Mouse (Mus musculus) olfactory bulb, adult 2 months (tissue): ENCODE data around the gene Scarf1. TPM values are rescaled to one million over a fixed set of nuclear protein-coding genes. Genes with fewer than 3 reads are reported as not detected.

Experiments
- H3K27ac ChIP-seq: fragments of 200-500 bp; 2 replicates; pipeline ENCODE4 v1.5.1; 2012; ENCODE audit warnings: low read depth, low read length; ENCODE audit not compliant: insufficient read depth
- H3K4me1 ChIP-seq: fragments of 200-500 bp; 2 replicates; pipeline ENCODE4 v1.6.1; 2012; ENCODE audit warnings: low read length; ENCODE audit not compliant: control insufficient read depth, insufficient read depth
- H3K4me3 ChIP-seq: fragments of 200-500 bp; 2 replicates; pipeline ENCODE4 v1.5.1; 2012; ENCODE audit warnings: mild to moderate bottlenecking, low read depth, low read length, moderate library complexity; ENCODE audit not compliant: insufficient read depth
- CTCF ChIP-seq: fragments of 200-500 bp; IDR thresholded peaks from 2 replicates; pipeline ENCODE4 v1.5.1; 2012; ENCODE audit warnings: low read depth, mild to moderate bottlenecking, low read length, moderate library complexity; ENCODE audit not compliant: insufficient read depth
- POLR2A ChIP-seq: fragments of 200-500 bp; IDR thresholded peaks from 2 replicates; pipeline ENCODE4 v1.6.1; 2012; ENCODE audit warnings: mild to moderate bottlenecking, low read depth, low read length, moderate library complexity; ENCODE audit not compliant: insufficient read depth
- WGBS: fragments of 180-500 bp; shearing (Covaris S2); methylation state at CpG from one replicate; pipeline ENCODE4 v1.1.7; 2018; 5-methylcytosine and 5-hydroxymethylcytosine counted together
- polyA plus RNA-seq: library from polyadenylated mRNA; stranded (reverse); fragments of >200 nt; gene quantifications from 2 replicates; pipeline ENCODE4 v1.2.4, GENCODE M21; 2012; ENCODE audit warnings: low replicate concordance; ENCODE audit not compliant: missing spikeins, insufficient read depth, insufficient read length

Gene Scarf1
- polyA plus RNA-seq, 1 experiment, result not detected

GRCm38 (mm10) chr11:75566276-75567196, 53.2 kb downstream of the Scarf1 start:
- no peak overlapping the region for H3K4me3 ChIP-seq
- 77% methylated on average over 13 of the region's 13 CpGs for WGBS
- peak overlapping the region; percentile 32 for H3K27ac ChIP-seq
- TF ChIP-seq POLR2A, result no peak
- TF ChIP-seq CTCF, result no peak
- peaks cover 31% of the 10 kb centered on the region for H3K4me1 ChIP-seq

GRCm38 (mm10) chr11:75567346-75568114, 54.2 kb downstream of the Scarf1 start:
- H3K27ac ChIP-seq, result peak overlapping the region; percentile 32
- H3K4me3 ChIP-seq, result no peak overlapping the region
- 37% methylated on average over 9 of the region's 9 CpGs for WGBS
- peaks cover 41% of the 10 kb centered on the region for H3K4me1 ChIP-seq
- no peak for TF ChIP-seq POLR2A
- TF ChIP-seq CTCF, result no peak

- WGBS, result 79% methylated on average over 6 of the region's 6 CpGs
- H3K4me1 ChIP-seq, result peaks cover 47% of the 10 kb centered on the region
- no peak overlapping the region for H3K27ac ChIP-seq
- TF ChIP-seq CTCF (no peak), POLR2A (no peak)
- no peak overlapping the region for H3K4me3 ChIP-seq
Observed at GRCm38 (mm10) chr11:75568115-75568511, 54.8 kb downstream of the Scarf1 start.

GRCm38 (mm10) chr11:75568962-75569361, 55.6 kb downstream of the Scarf1 start:
- 94% methylated on average over 12 of the region's 12 CpGs for WGBS
- TF ChIP-seq POLR2A (no peak), CTCF (no peak)
- H3K27ac ChIP-seq, result no peak overlapping the region
- no peak overlapping the region for H3K4me3 ChIP-seq
- H3K4me1 ChIP-seq, result peaks cover 39% of the 10 kb centered on the region

- H3K4me3 ChIP-seq, result no peak overlapping the region
- TF ChIP-seq POLR2A (no peak), CTCF (no peak)
- H3K27ac ChIP-seq, result no peak overlapping the region
- 90% methylated on average over 17 of the region's 17 CpGs for WGBS
- H3K4me1 ChIP-seq, result peaks cover 34% of the 10 kb centered on the region
Observed at GRCm38 (mm10) chr11:75570375-75571125, 57.2 kb downstream of the Scarf1 start.

- WGBS, result 76% methylated on average over 14 of the region's 14 CpGs
- no peak overlapping the region for H3K4me3 ChIP-seq
- H3K27ac ChIP-seq, result no peak overlapping the region
- TF ChIP-seq CTCF (no peak), POLR2A (no peak)
- H3K4me1 ChIP-seq, result peaks cover 30% of the 10 kb centered on the region
Observed at GRCm38 (mm10) chr11:75571126-75571990, 58.0 kb downstream of the Scarf1 start.

GRCm38 (mm10) chr11:75572301-75572791, 59.0 kb downstream of the Scarf1 start:
- Histone ChIP-seq H3K4me1 (peaks cover 25% of the 10 kb centered on the region), H3K4me3 (no peak overlapping the region), H3K27ac (peak overlapping the region; percentile 93)
- 24% methylated on average over 10 of the region's 10 CpGs for WGBS
- no peak for TF ChIP-seq POLR2A
- no peak for TF ChIP-seq CTCF
